Mouse (Mus musculus) heart, adult 2 months (tissue): Measurements from ENCODE around the gene Ctsl. TPM values are rescaled to one million over a fixed set of nuclear protein-coding genes. Genes with fewer than 3 reads are reported as not detected.

Experiments
- DNase-seq, 2 experiments: peaks; one replicate each; pipeline ENCODE4 v3.0.0; 2021
- H3K27ac ChIP-seq: fragments of 200-600 bp; 2 replicates; pipeline ENCODE4 v1.8.1; 2022
- H3K27me3 ChIP-seq: fragments of 200-500 bp; 2 replicates; pipeline ENCODE4 v1.6.1; 2012; ENCODE audit warnings: mild to moderate bottlenecking, low read length, inconsistent platforms, mixed read lengths; ENCODE audit not compliant: control insufficient read depth, insufficient read depth
- H3K36me3 ChIP-seq: fragments of 200-500 bp; 2 replicates; pipeline ENCODE4 v1.6.1; 2012; ENCODE audit warnings: low read length, inconsistent platforms; ENCODE audit not compliant: control insufficient read depth, insufficient read depth
- H3K4me1 ChIP-seq: fragments of 200-500 bp; 2 replicates; pipeline ENCODE4 v1.6.1; 2011; ENCODE audit warnings: low read length; ENCODE audit not compliant: control insufficient read depth, insufficient read depth
- H3K4me3 ChIP-seq: fragments of 200-600 bp; 2 replicates; pipeline ENCODE4 v1.8.1; 2022
- H3K79me2 ChIP-seq: fragments of 200-500 bp; replicated peaks from 2 replicates; pipeline ENCODE4 v1.6.1; 2012; ENCODE audit warnings: mild to moderate bottlenecking, inconsistent platforms, low read length, moderate library complexity, mixed read lengths; ENCODE audit not compliant: control insufficient read depth, insufficient read depth
- H3K9ac ChIP-seq: fragments of 200-500 bp; 2 replicates; pipeline ENCODE4 v1.6.1; 2012; ENCODE audit warnings: low read depth, mild to moderate bottlenecking, control low read depth, inconsistent platforms, low read length, mixed read lengths
- CTCF ChIP-seq: fragments of 200-600 bp; IDR thresholded peaks from 2 replicates; pipeline ENCODE4 v1.8.1; 2022; ENCODE audit warnings: antibody characterized with exemption, mild to moderate bottlenecking, moderate library complexity
- EP300 ChIP-seq: fragments of 200-500 bp; IDR thresholded peaks from 2 replicates; pipeline ENCODE4 v1.6.1; 2011; ENCODE audit warnings: low read depth, low read length, control low read depth; ENCODE audit not compliant: insufficient read depth
- POLR2A ChIP-seq: fragments of 200-500 bp; IDR thresholded peaks from 2 replicates; pipeline ENCODE4 v1.6.1; 2011; ENCODE audit warnings: mild to moderate bottlenecking, low read depth, low read length, control low read depth; ENCODE audit not compliant: insufficient read depth
- whole genome bisulfite sequencing: fragments of 180-500 bp; shearing (Covaris S2); methylation state at CpG from one replicate; pipeline ENCODE4 v1.1.7; 2018; 5-methylcytosine and 5-hydroxymethylcytosine counted together
- intact Hi-C: fragments of 180-260 bp; cut with DNase I; formaldehyde crosslinking; loops from one replicate; pipeline ENCODE4 v1.15.1; 2025
- polyA plus RNA-seq: library from polyadenylated mRNA; depleted of rRNA; stranded (reverse); fragments of >200 nt; gene quantifications from 2 replicates; pipeline ENCODE4 v1.2.3, GENCODE M21; 2012
- total RNA-seq, 2 experiments: library from RNA; stranded (reverse); gene quantifications; 2 replicates each; pipeline ENCODE4 v1.2.3; 2021

Ctsl gene
- total and polyA plus RNA-seq, 3 experiments = 90.0 to 288 (median 221) TPM

- Histone ChIP-seq H3K27me3 (no peaks in the 10 kb centered on the region), H3K27ac (no peak overlapping the region), H3K36me3 (no peaks in the 10 kb centered on the region), H3K79me2 (no peaks in the 10 kb centered on the region), H3K4me1 (no peaks in the 10 kb centered on the region), H3K9ac (no peak overlapping the region), H3K4me3 (no peak overlapping the region)
- no peak for TF ChIP-seq POLR2A
- no peak for TF ChIP-seq EP300
- no peak for TF ChIP-seq CTCF
- 43% methylated on average over 2 of the region's 2 CpGs for WGBS
- DNase-seq = no peak
- intact Hi-C loops = no loop called here
Measured at GRCm38 (mm10) chr13:64386048-64386447, 15.4 kb upstream of the Ctsl start.

GRCm38 (mm10) chr13:64384937-64385336 is 14.2 kb upstream of the Ctsl start:
- no peak for TF ChIP-seq CTCF

GRCm38 (mm10) chr13:64380251-64380650 is 9.6 kb upstream of the Ctsl start:
- Histone ChIP-seq H3K27me3 (no peaks in the 10 kb centered on the region), H3K79me2 (no peaks in the 10 kb centered on the region), H3K9ac (no peak overlapping the region), H3K36me3 (no peaks in the 10 kb centered on the region), H3K4me1 (no peaks in the 10 kb centered on the region), H3K4me3 (no peak overlapping the region), H3K27ac (no peak overlapping the region)
- TF ChIP-seq EP300 (no peak), POLR2A (no peak), CTCF (no peak)
- WGBS = 85% methylated on average over 2 of the region's 2 CpGs
- DNase-seq = no peak
- intact Hi-C loops = no loop called here

More at GRCm38 (mm10) chr13:64384937-64385336, 14.2 kb upstream of the Ctsl start:
- Histone ChIP-seq H3K79me2 (no peaks in the 10 kb centered on the region), H3K9ac (no peak overlapping the region), H3K36me3 (no peaks in the 10 kb centered on the region), H3K27ac (no peak overlapping the region), H3K4me3 (no peak overlapping the region), H3K4me1 (no peaks in the 10 kb centered on the region), H3K27me3 (no peaks in the 10 kb centered on the region)
- intact Hi-C loops = no loop called here
- no peak for DNase-seq
- WGBS = 85% methylated on average over 3 of the region's 3 CpGs

- no peaks in the 10 kb centered on the region for H3K27me3 ChIP-seq
- no peak for DNase-seq
- intact Hi-C loops = no loop called here
- H3K36me3 ChIP-seq = no peaks in the 10 kb centered on the region
- no peaks in the 10 kb centered on the region for H3K79me2 ChIP-seq
- WGBS = 86% methylated on average over 4 of the region's 4 CpGs
- H3K4me3 ChIP-seq = no peak overlapping the region
- TF ChIP-seq POLR2A (no peak), EP300 (no peak), CTCF (no peak)
- no peaks in the 10 kb centered on the region for H3K4me1 ChIP-seq
- no peak overlapping the region for H3K27ac ChIP-seq
- no peak overlapping the region for H3K9ac ChIP-seq
Measured at GRCm38 (mm10) chr13:64378601-64379000, 7.9 kb upstream of the Ctsl start.

GRCm38 (mm10) chr13:64376472-64376871 is 5.8 kb upstream of the Ctsl start:
- no peak overlapping the region for H3K9ac ChIP-seq
- 85% methylated on average over 2 of the region's 2 CpGs for WGBS
- H3K79me2 ChIP-seq = no peaks in the 10 kb centered on the region
- no peaks in the 10 kb centered on the region for H3K27me3 ChIP-seq
- no peak overlapping the region for H3K4me3 ChIP-seq
- DNase-seq = no peak
- TF ChIP-seq EP300 (no peak), CTCF (no peak), POLR2A (no peak)
- no peaks in the 10 kb centered on the region for H3K4me1 ChIP-seq
- intact Hi-C loops = no loop called here
- no peaks in the 10 kb centered on the region for H3K36me3 ChIP-seq
- H3K27ac ChIP-seq = no peak overlapping the region

- H3K9ac ChIP-seq = no peak overlapping the region
- H3K27me3 ChIP-seq = no peaks in the 10 kb centered on the region
- DNase-seq = no peak
- H3K36me3 ChIP-seq = no peaks in the 10 kb centered on the region
- intact Hi-C loops = no loop called here
- no peaks in the 10 kb centered on the region for H3K4me1 ChIP-seq
- 23% methylated on average over 7 of the region's 7 CpGs for WGBS
- no peak overlapping the region for H3K27ac ChIP-seq
- H3K79me2 ChIP-seq = no peaks in the 10 kb centered on the region
- no peak overlapping the region for H3K4me3 ChIP-seq
- TF ChIP-seq POLR2A (no peak), EP300 (no peak), CTCF (no peak)
Measured at GRCm38 (mm10) chr13:64375160-64375559, 4.5 kb upstream of the Ctsl start.

GRCm38 (mm10) chr13:64373695-64374094 is 3.0 kb upstream of the Ctsl start:
- TF ChIP-seq POLR2A (no peak), CTCF (no peak)
- Histone ChIP-seq H3K9ac (no peak overlapping the region), H3K27ac (no peak overlapping the region), H3K79me2 (no peaks in the 10 kb centered on the region; the same call in 1 of the 2 replicates), H3K27me3 (no peaks in the 10 kb centered on the region), H3K36me3 (peaks cover 3% of the 10 kb centered on the region; the same call in 1 of the 2 replicates), H3K4me1 (no peaks in the 10 kb centered on the region), H3K4me3 (no peak overlapping the region)
- 0% methylated on average over 1 of the region's 1 CpGs for WGBS
- DNase-seq = peak; percentile 56 to 74
- intact Hi-C loops = no loop called here
